7 mouse cellular contexts compared by ENCODE assay signal in the genomic region with DNA sequence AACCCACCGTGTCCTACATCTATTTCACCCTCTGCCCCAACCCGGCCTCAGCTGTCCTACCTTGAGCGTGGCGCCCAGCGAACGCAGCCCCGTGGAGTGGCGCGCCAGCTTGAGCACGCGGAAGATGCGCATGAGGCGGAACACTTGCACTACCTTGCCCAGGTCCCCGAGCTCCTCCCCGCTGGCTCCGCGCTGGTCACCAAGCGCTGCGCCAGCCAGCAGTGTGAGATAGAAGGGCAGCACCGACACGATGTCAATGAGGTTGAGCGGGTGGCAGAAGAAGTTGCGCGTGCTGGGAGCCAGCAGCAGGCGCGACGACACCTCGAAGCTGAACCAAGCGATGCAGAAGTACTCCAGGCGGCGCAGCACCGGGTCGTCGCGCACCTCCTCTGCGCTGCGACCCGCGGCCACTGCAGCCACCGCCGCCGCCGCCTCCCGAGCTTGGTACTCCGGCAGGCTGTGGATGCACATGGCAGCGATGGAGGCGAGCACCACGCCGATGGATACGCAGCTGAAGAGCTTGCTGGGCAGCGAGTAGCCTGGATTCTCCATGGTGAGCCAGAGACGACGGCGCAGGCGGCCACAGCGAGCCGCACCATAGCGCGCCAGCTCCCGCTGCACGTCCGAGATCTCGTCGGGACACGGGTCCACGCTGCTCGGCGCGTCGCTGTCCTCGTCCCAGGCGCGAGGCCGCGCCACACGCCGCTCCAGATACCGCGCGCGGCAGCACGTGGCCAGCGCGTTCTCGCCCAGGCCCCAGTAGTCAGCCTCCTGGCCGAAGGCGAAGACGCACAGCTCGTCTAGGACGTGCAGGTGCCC. TPM values are rescaled to one million over a fixed set of nuclear protein-coding genes. Genes with fewer than 3 reads are reported as not detected.
DNase-seq lines count a peak whose midpoint lies in the region; ATAC-seq and TF ChIP-seq lines count a peak whose summit lies in the region.

No protein-coding gene starts in this region.

- no peaks in the 10 kb centered on the region for H3K9me3 ChIP-seq in liver, embryonic 11.5 days (ENCODE audit: control insufficient read depth, low read length)
- no peaks in the 10 kb centered on the region for H3K9me3 ChIP-seq in embryonic facial prominence, embryonic 13.5 days
- H3K9me3 ChIP-seq in intestine, postnatal 0 days (ENCODE audit: control insufficient read depth) = no peaks in the 10 kb centered on the region

- H3K4me2 ChIP-seq in liver, embryonic 11.5 days = peak overlapping the region; percentile 58
- H3K4me2 ChIP-seq in embryonic facial prominence, embryonic 13.5 days = peak overlapping the region; percentile 69
- H3K4me2 ChIP-seq in intestine, postnatal 0 days (replicated peaks; ENCODE audit: low read depth) = peak overlapping the region; percentile 52

- H3K36me3 ChIP-seq in liver, embryonic 11.5 days (ENCODE audit: control insufficient read depth, insufficient read depth, low read length) = no peaks in the 10 kb centered on the region
- H3K36me3 ChIP-seq in embryonic facial prominence, embryonic 13.5 days = no peaks in the 10 kb centered on the region
- no peaks in the 10 kb centered on the region for H3K36me3 ChIP-seq in intestine, postnatal 0 days (ENCODE audit: control insufficient read depth, insufficient read depth)

- ATAC-seq in liver, embryonic 11.5 days (replicated peaks; ENCODE audit: low FRiP score) = no peak; the same call in 1 of the 2 replicates
- no peak for ATAC-seq in embryonic facial prominence, embryonic 13.5 days (ENCODE audit: insufficient number of reproducible peaks, insufficient read depth, low FRiP score, low TSS enrichment, low read depth)
- ATAC-seq in intestine, postnatal 0 days = no peak

- H3K4me1 ChIP-seq in liver, embryonic 11.5 days (replicated peaks; ENCODE audit: control insufficient read depth, insufficient read depth, low read length) = peaks cover 3% of the 10 kb centered on the region; the same call in 1 of the 2 replicates
- H3K4me1 ChIP-seq in embryonic facial prominence, embryonic 13.5 days = peaks cover 26% of the 10 kb centered on the region
- H3K4me1 ChIP-seq in intestine, postnatal 0 days (replicated peaks; ENCODE audit: control insufficient read depth, insufficient read depth, low read length) = 0 out of 2 replicates have a peak, but pooled peaks cover 8% of the 10 kb centered on the region
- peaks cover 18% of the 10 kb centered on the region; the same call in 1 of the 2 replicates for H3K4me1 ChIP-seq in olfactory bulb, adult 2 months (ENCODE audit: control insufficient read depth, insufficient read depth, low read length)

- no peak overlapping the region for H3K27ac ChIP-seq in liver, embryonic 11.5 days (ENCODE audit: low read depth, low read length)
- H3K27ac ChIP-seq in embryonic facial prominence, embryonic 13.5 days = no peak overlapping the region
- H3K27ac ChIP-seq in intestine, postnatal 0 days (ENCODE audit: low read depth, low read length) = no peak overlapping the region
- H3K27ac ChIP-seq in olfactory bulb, adult 2 months (ENCODE audit: insufficient read depth, low read depth, low read length) = no peak overlapping the region

- no peak for TF ChIP-seq CTCF in intestine, postnatal 0 days (IDR thresholded peaks at IDR 0.05; ENCODE audit: low read depth)
- TF ChIP-seq CTCF in olfactory bulb, adult 2 months (IDR thresholded peaks at IDR 0.05; ENCODE audit: insufficient read depth, low read depth, low read length) = no peak

- no peak for TF ChIP-seq POLR2A in olfactory bulb, adult 2 months (IDR thresholded peaks at IDR 0.05; ENCODE audit: insufficient read depth, low read depth, low read length)

- peaks cover 65% of the 10 kb centered on the region for H3K27me3 ChIP-seq in liver, embryonic 11.5 days (replicated peaks; ENCODE audit: control insufficient read depth, insufficient read depth, low read length)
- H3K27me3 ChIP-seq in embryonic facial prominence, embryonic 13.5 days = peaks cover 77% of the 10 kb centered on the region
- peaks cover 44% of the 10 kb centered on the region for H3K27me3 ChIP-seq in intestine, postnatal 0 days (replicated peaks; ENCODE audit: control insufficient read depth, insufficient read depth, low read length)

- no peak for DNase-seq in liver, embryonic 11.5 days (ENCODE audit: low spot score)
- no peak for DNase-seq in liver
- DNase-seq in urinary bladder, adult 2 months (ENCODE audit: low spot score) = no peak
- DNase-seq in layer of hippocampus, postnatal 14 days (ENCODE audit: low spot score in 2 of 2) = no peak

- no peak overlapping the region for H3K9ac ChIP-seq in liver, embryonic 11.5 days (ENCODE audit: low read depth, low read length)
- peak overlapping the region; percentile 54; the same call in 1 of the 2 replicates for H3K9ac ChIP-seq in embryonic facial prominence, embryonic 13.5 days
- no peak overlapping the region for H3K9ac ChIP-seq in intestine, postnatal 0 days (ENCODE audit: low read depth, low read length)

- 14% methylated on average over 90 of the region's 90 CpGs for WGBS in liver, embryonic 11.5 days
- 14% methylated on average over 90 of the region's 90 CpGs for WGBS in embryonic facial prominence, embryonic 13.5 days
- WGBS in intestine, postnatal 0 days = 12% methylated on average over 90 of the region's 90 CpGs
- WGBS in olfactory bulb, adult 2 months = 13% methylated on average over 90 of the region's 90 CpGs

- peak overlapping the region; percentile 38 for H3K4me3 ChIP-seq in liver, embryonic 11.5 days (ENCODE audit: low read depth, low read length)
- H3K4me3 ChIP-seq in embryonic facial prominence, embryonic 13.5 days = peak overlapping the region; percentile 42
- peak overlapping the region; percentile 26 for H3K4me3 ChIP-seq in intestine, postnatal 0 days (ENCODE audit: low read depth, low read length)
- H3K4me3 ChIP-seq in olfactory bulb, adult 2 months (ENCODE audit: insufficient read depth, low read depth, low read length) = peak overlapping the region; percentile 13; the same call in 1 of the 2 replicates

RNA-seq across cellular contexts. Expression of a gene that starts 3.0 kb away (rescaled TPM):
- polyA plus RNA-seq in liver, embryonic 11.5 days (2014; fragmentation: Nextera tagmentation; extraction: Ambion mirVana) = 0.06 TPM in 1 of 2 replicates, not detected in the other
- 0.80 and 1.2 TPM in 2 replicates for polyA plus RNA-seq in embryonic facial prominence, embryonic 13.5 days (2015; fragmentation: Nextera tagmentation; extraction: Ambion mirVana)
- 0.07 and 0.21 TPM in 2 replicates for polyA plus RNA-seq in intestine, postnatal 0 days (2015; fragmentation: Nextera tagmentation; extraction: Ambion mirVana)
- not detected in 2 replicates for polyA plus RNA-seq in olfactory bulb, adult 2 months (2012; ENCODE audit: insufficient read depth, insufficient read length, low replicate concordance, missing spikeins)
- polyA plus RNA-seq in urinary bladder, adult 2 months (2012; rRNA removed) = 0.03 TPM in 1 of 2 replicates, not detected in the other
- total RNA-seq in layer of hippocampus, postnatal 14 days (2021) = 1 to 10 TPM; 5.9 to 6.4 TPM

RNA-seq across cellular contexts. Expression of a gene that starts 14.6 kb away (rescaled TPM):
- polyA plus RNA-seq in liver, embryonic 11.5 days (2014; fragmentation: Nextera tagmentation; extraction: Ambion mirVana) = not detected in 2 replicates
- polyA plus RNA-seq in embryonic facial prominence, embryonic 13.5 days (2015; fragmentation: Nextera tagmentation; extraction: Ambion mirVana) = not detected in 2 replicates
- polyA plus RNA-seq in intestine, postnatal 0 days (2015; fragmentation: Nextera tagmentation; extraction: Ambion mirVana) = 0.44 TPM in 1 of 2 replicates, not detected in the other
- polyA plus RNA-seq in olfactory bulb, adult 2 months (2012; ENCODE audit: insufficient read depth, insufficient read length, low replicate concordance, missing spikeins) = not detected in 2 replicates
- 0.03 TPM in 1 of 2 replicates, not detected in the other for polyA plus RNA-seq in urinary bladder, adult 2 months (2012; rRNA removed)
- total RNA-seq in layer of hippocampus, postnatal 14 days (2021) = not detected

RNA-seq across cellular contexts. Expression of a gene that starts 22.4 kb away (rescaled TPM):
- polyA plus RNA-seq in liver, embryonic 11.5 days (2014; fragmentation: Nextera tagmentation; extraction: Ambion mirVana) = not detected in 2 replicates
- not detected in 2 replicates for polyA plus RNA-seq in embryonic facial prominence, embryonic 13.5 days (2015; fragmentation: Nextera tagmentation; extraction: Ambion mirVana)
- not detected in 2 replicates for polyA plus RNA-seq in intestine, postnatal 0 days (2015; fragmentation: Nextera tagmentation; extraction: Ambion mirVana)
- polyA plus RNA-seq in olfactory bulb, adult 2 months (2012; ENCODE audit: insufficient read depth, insufficient read length, low replicate concordance, missing spikeins) = not detected in 2 replicates
- 0.10 and 0.11 TPM in 2 replicates for polyA plus RNA-seq in urinary bladder, adult 2 months (2012; rRNA removed)
- total RNA-seq in layer of hippocampus, postnatal 14 days (2021) = not detected

RNA-seq across cellular contexts. Expression of a gene that starts 32.0 kb away (rescaled TPM):
- polyA plus RNA-seq in liver, embryonic 11.5 days (2014; fragmentation: Nextera tagmentation; extraction: Ambion mirVana) = not detected in 2 replicates
- not detected in 2 replicates for polyA plus RNA-seq in embryonic facial prominence, embryonic 13.5 days (2015; fragmentation: Nextera tagmentation; extraction: Ambion mirVana)
- polyA plus RNA-seq in intestine, postnatal 0 days (2015; fragmentation: Nextera tagmentation; extraction: Ambion mirVana) = not detected in 2 replicates
- not detected in 2 replicates for polyA plus RNA-seq in olfactory bulb, adult 2 months (2012; ENCODE audit: insufficient read depth, insufficient read length, low replicate concordance, missing spikeins)
- not detected in 2 replicates for polyA plus RNA-seq in urinary bladder, adult 2 months (2012; rRNA removed)
- total RNA-seq in layer of hippocampus, postnatal 14 days (2021) = not detected

RNA-seq across cellular contexts. Expression of a gene that starts 53.5 kb away (rescaled TPM):
- polyA plus RNA-seq in liver, embryonic 11.5 days (2014; fragmentation: Nextera tagmentation; extraction: Ambion mirVana) = not detected in 2 replicates
- polyA plus RNA-seq in embryonic facial prominence, embryonic 13.5 days (2015; fragmentation: Nextera tagmentation; extraction: Ambion mirVana) = not detected in 2 replicates
- 1.3 and 2.6 TPM in 2 replicates for polyA plus RNA-seq in intestine, postnatal 0 days (2015; fragmentation: Nextera tagmentation; extraction: Ambion mirVana)
- polyA plus RNA-seq in olfactory bulb, adult 2 months (2012; ENCODE audit: insufficient read depth, insufficient read length, low replicate concordance, missing spikeins) = not detected in 2 replicates
- 90.6 and 114 TPM in 2 replicates for polyA plus RNA-seq in urinary bladder, adult 2 months (2012; rRNA removed)
- not detected for total RNA-seq in layer of hippocampus, postnatal 14 days (2021)
